Mouse (Mus musculus) intestine, embryonic 14.5 days (tissue): Measurements from ENCODE around the gene Zfp598. TPM values are rescaled to one million over a fixed set of nuclear protein-coding genes. Genes with fewer than 3 reads are reported as not detected.

Experiments used
- ATAC-seq: fragments of 200-750 bp; cut with Nextera tagmentation; replicated peaks from 2 replicates; pipeline ENCODE4 v1.8.0; 2017; ENCODE audit warnings: low read depth, moderate number of reproducible peaks, moderate TSS enrichment, moderate library complexity; ENCODE audit not compliant: low FRiP score, low TSS enrichment
- DNase-seq: peaks from one replicate; pipeline ENCODE4 v3.0.0-alpha.2; 2018; ENCODE audit warnings: low spot score
- H3K27ac ChIP-seq: fragments of 300-500 bp; sonication (generic); 2 replicates; pipeline ENCODE4 v1.5.1; 2014; ENCODE audit warnings: low read depth, mild to moderate bottlenecking, control low read depth
- H3K27me3 ChIP-seq: fragments of 300-500 bp; sonication (generic); replicated peaks from 2 replicates; pipeline ENCODE4 v1.6.1; 2014; ENCODE audit warnings: low read length, control low read depth; ENCODE audit not compliant: control insufficient read depth, insufficient read depth
- H3K36me3 ChIP-seq: fragments of 300-500 bp; sonication (generic); 2 replicates; pipeline ENCODE4 v1.6.1; 2014; ENCODE audit warnings: low read length, control low read depth; ENCODE audit not compliant: control insufficient read depth, insufficient read depth
- H3K4me1 ChIP-seq: fragments of 300-500 bp; sonication (generic); replicated peaks from 2 replicates; pipeline ENCODE4 v1.6.1; 2014; ENCODE audit warnings: low read length, control low read depth, mixed read lengths; ENCODE audit not compliant: control insufficient read depth, insufficient read depth
- H3K4me2 ChIP-seq: fragments of 300-500 bp; sonication (generic); 2 replicates; pipeline ENCODE4 v1.6.1; 2014; ENCODE audit warnings: low read length
- H3K4me3 ChIP-seq: fragments of 300-500 bp; sonication (generic); 2 replicates; pipeline ENCODE4 v1.5.1; 2014; ENCODE audit warnings: low read depth, low read length, control low read depth, mixed read lengths
- H3K9ac ChIP-seq: fragments of 300-500 bp; sonication (generic); 2 replicates; pipeline ENCODE4 v1.6.1; 2014; ENCODE audit warnings: mild to moderate bottlenecking, low read length
- H3K9me3 ChIP-seq: fragments of 300-500 bp; sonication (generic); 2 replicates; pipeline ENCODE4 v1.6.1; 2016; ENCODE audit warnings: low read length, control low read depth; ENCODE audit not compliant: control insufficient read depth
- WGBS: fragments of 180-500 bp; shearing (Covaris S2); extraction: QIAGEN DNeasy Blood & Tissue Kit; methylation state at CpG from one replicate; pipeline ENCODE4 v1.1.7; 2014; 5-methylcytosine and 5-hydroxymethylcytosine counted together
- polyA plus RNA-seq: library from polyadenylated mRNA; unstranded; fragments of >200 nt; fragmentation: Nextera tagmentation; extraction: Ambion mirVana; gene quantifications from 2 replicates; pipeline ENCODE4 v1.2.1, GENCODE M21; 2014

The Zfp598 gene
- polyA plus RNA-seq, 1 experiment from 2014 or later: 30.6 TPM

- H3K9me3 ChIP-seq: no peaks in the 10 kb centered on the region
- ATAC-seq (no peak; the same call in 1 of the 2 replicates), DNase-seq (no peak)
- peak overlapping the region; percentile 77 for H3K27ac ChIP-seq
- no peak overlapping the region; the same call in 1 of the 2 replicates for H3K9ac ChIP-seq
- whole genome bisulfite sequencing: 26% methylated on average over 7 of the region's 7 CpGs
- peaks cover 33% of the 10 kb centered on the region for H3K4me1 ChIP-seq
- H3K27me3 ChIP-seq: no peaks in the 10 kb centered on the region
- H3K4me3 ChIP-seq: no peak overlapping the region
- 0 out of 2 replicates have a peak overlapping the region, but pooled peaks have one; percentile 11 for H3K4me2 ChIP-seq
- peaks cover 13% of the 10 kb centered on the region for H3K36me3 ChIP-seq
These were observed 25.3 kb upstream of the Zfp598 start for GRCm38 (mm10) chr17:24644030-24644715.

- WGBS: 73% methylated on average over 9 of the region's 9 CpGs
- Histone ChIP-seq H3K4me3 (no peak overlapping the region), H3K4me1 (peaks cover 23% of the 10 kb centered on the region), H3K36me3 (peaks cover 10% of the 10 kb centered on the region), H3K27ac (peak overlapping the region; percentile 77), H3K4me2 (0 out of 2 replicates have a peak overlapping the region, but pooled peaks have one; percentile 11), H3K9ac (no peak overlapping the region), H3K27me3 (no peaks in the 10 kb centered on the region), H3K9me3 (no peaks in the 10 kb centered on the region)
- no peak for DNase-seq
- ATAC-seq: no peak; the same call in 1 of the 2 replicates
These were observed 24.4 kb upstream of the Zfp598 start for GRCm38 (mm10) chr17:24644875-24645721.

DNA sequence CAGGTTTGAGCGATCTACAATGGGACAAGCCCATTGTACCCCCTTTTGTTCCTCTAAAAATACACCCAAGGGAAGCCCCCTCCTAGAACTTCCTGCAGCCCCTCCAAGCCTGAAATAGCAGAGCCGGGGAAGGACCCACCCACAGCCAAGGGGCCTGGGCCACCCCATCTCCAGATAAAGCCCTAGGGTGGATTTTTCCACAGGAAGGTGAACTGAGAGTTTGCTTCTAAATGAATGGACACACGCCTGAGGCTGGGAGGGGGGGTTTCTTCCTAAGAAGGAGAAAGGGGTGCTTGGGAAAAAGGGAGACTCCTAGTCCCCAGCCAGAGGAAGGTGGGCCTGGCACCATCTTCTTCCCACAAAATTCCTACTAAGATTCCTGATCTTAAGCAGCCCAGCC lies 23.6 kb upstream of the Zfp598 start:
- Histone ChIP-seq H3K27ac (peak overlapping the region; percentile 77; the same call in 1 of the 2 replicates), H3K9me3 (no peaks in the 10 kb centered on the region), H3K27me3 (no peaks in the 10 kb centered on the region), H3K36me3 (peaks cover 2% of the 10 kb centered on the region), H3K4me1 (peaks cover 20% of the 10 kb centered on the region), H3K4me2 (no peak overlapping the region), H3K9ac (no peak overlapping the region), H3K4me3 (no peak overlapping the region)
- DNase-seq: no peak
- no peak for ATAC-seq
- WGBS: 80% methylated on average over 3 of the region's 3 CpGs

DNA sequence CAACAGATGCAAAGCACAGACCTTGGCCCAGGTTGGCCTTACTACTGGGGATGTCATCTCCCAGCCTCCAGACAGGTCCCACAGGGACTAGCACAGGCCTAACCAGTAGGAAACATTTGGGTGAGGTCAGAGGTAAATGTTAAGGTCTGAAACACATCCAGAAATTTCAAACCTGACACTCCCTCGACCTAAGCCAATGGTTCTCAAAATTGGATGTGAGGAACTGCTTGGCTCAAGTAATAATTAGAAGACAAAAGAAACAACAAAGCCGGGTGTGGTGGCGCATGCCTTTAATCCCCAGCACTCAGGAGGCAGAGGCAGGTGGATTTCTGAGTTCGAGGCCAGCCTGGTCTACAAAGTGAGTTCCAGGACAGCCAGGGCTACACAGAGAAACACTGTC lies 23.1 kb upstream of the Zfp598 start:
- no peaks in the 10 kb centered on the region for H3K9me3 ChIP-seq
- H3K4me1 ChIP-seq: peaks cover 20% of the 10 kb centered on the region
- no peak overlapping the region for H3K4me2 ChIP-seq
- H3K36me3 ChIP-seq: no peaks in the 10 kb centered on the region; the same call in 1 of the 2 replicates
- WGBS: 81% methylated on average over 4 of the region's 4 CpGs
- ATAC-seq: no peak
- no peak overlapping the region for H3K9ac ChIP-seq
- no peak overlapping the region for H3K27ac ChIP-seq
- DNase-seq: no peak
- 0 out of 2 replicates have a peak, but pooled peaks cover 3% of the 10 kb centered on the region for H3K27me3 ChIP-seq
- H3K4me3 ChIP-seq: no peak overlapping the region

DNA sequence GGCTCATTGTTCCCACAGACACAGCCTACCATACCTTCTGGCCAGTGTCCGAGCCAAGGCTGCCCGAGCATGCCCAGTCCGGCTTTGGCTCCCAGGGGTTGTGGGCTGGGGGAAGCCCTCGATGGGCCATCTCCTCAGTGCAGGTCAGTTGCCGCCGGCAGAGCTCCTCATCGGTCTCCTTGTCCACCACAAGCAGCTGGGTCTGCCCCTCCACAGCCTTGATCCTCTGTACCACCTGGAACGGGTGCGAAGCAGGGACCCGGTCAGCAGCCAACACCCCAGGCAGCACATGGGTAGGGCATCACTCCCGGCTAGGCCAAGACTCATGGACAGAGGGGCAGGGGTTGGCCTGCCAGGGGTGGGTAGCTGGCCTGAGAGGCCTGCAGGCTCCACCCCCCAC lies 22.0 kb upstream of the Zfp598 start:
- Histone ChIP-seq H3K9ac (no peak overlapping the region), H3K9me3 (no peaks in the 10 kb centered on the region), H3K4me2 (0 out of 2 replicates have a peak overlapping the region, but pooled peaks have one; percentile 5), H3K36me3 (no peaks in the 10 kb centered on the region), H3K4me1 (peaks cover 20% of the 10 kb centered on the region), H3K4me3 (no peak overlapping the region), H3K27me3 (0 out of 2 replicates have a peak, but pooled peaks cover 3% of the 10 kb centered on the region), H3K27ac (0 out of 2 replicates have a peak overlapping the region, but pooled peaks have one; percentile 25)
- DNase-seq (no peak), ATAC-seq (no peak)
- 82% methylated on average over 11 of the region's 11 CpGs for WGBS

DNA sequence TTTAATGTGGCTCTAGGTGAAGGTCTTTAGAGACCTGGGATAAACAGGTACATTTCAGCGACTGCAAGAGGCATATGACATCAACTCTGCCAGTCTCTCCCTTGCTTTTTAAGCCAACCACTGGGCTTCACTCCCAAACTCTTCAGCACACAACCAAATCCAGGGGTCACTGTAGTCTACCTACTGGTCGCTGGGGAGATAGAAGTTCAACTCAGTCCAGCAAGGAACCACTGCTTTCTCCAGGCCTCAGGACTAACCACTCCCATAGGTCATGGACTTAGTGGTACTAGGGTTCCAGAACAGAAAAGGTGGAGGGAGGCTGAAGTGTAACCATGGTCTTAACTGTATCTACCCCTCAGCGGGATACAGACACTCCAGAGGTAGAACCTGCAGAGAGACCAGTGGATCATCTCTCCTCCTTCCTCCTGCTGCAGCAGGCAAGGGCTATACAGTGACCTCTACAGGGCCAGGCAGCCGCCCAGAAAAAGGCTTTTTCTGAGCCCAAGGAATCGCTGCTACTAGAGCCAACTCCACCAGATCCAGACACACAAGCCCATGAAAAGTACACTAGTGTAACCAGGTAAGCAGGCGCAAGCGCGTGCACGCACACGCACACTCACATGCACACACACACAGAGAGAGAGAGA lies 20.6 kb upstream of the Zfp598 start:
- Histone ChIP-seq H3K27ac (no peak overlapping the region), H3K27me3 (0 out of 2 replicates have a peak, but pooled peaks cover 3% of the 10 kb centered on the region), H3K4me3 (peak overlapping the region; percentile 79), H3K4me1 (peaks cover 20% of the 10 kb centered on the region), H3K9ac (no peak overlapping the region), H3K4me2 (peak overlapping the region; percentile 97), H3K36me3 (no peaks in the 10 kb centered on the region), H3K9me3 (no peaks in the 10 kb centered on the region)
- DNase-seq (no peak), ATAC-seq (no peak)
- WGBS: 67% methylated on average over 10 of the region's 10 CpGs

DNA sequence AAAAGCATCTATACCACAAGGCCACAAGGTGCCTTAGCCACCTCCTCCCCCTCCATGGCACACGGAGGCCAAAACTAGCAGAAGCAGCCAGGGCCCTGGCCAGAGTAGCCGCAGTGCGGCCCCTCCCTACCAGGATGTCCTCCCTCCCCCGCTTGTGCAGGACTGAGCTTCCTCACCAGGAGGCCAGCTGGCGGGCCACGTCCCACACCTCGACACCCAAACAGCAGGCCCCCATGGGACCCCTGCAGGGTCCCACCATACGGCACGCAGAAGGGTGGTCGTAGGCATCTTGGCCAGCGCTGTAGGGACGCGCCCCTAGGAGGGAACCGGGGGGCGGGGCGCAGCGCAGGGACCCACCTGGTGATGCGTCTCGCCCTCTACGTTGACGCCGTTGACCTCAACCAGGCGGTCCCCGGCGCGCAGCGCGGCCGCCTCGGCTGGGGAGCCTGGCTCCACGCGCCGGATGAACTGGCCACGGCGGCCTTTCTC lies 19.9 kb upstream of the Zfp598 start:
- 2% methylated on average over 35 of the region's 35 CpGs for WGBS
- Histone ChIP-seq H3K9ac (peak overlapping the region; percentile 75), H3K27me3 (0 out of 2 replicates have a peak, but pooled peaks cover 3% of the 10 kb centered on the region), H3K4me1 (peaks cover 12% of the 10 kb centered on the region), H3K36me3 (no peaks in the 10 kb centered on the region), H3K4me3 (peak overlapping the region; percentile 79), H3K27ac (no peak overlapping the region), H3K4me2 (peak overlapping the region; percentile 97), H3K9me3 (no peaks in the 10 kb centered on the region)
- ATAC-seq (peak; percentile 47), DNase-seq (no peak)

GRCm38 (mm10) chr17:24650070-24650616 lies 19.3 kb upstream of the Zfp598 start, which contains the start of gene Slc9a3r2:
TSS of gene Slc9a3r2 (minus strand) at chr17:24650327.
- peak; percentile 64 for ATAC-seq

More at GRCm38 (mm10) chr17:24650070-24650616, 19.3 kb upstream of the Zfp598 start, which contains the start of gene Slc9a3r2:
- Histone ChIP-seq H3K27ac (no peak within 1 kb of the TSS), H3K4me1 (peaks cover 7% of the 10 kb centered on the region), H3K4me2 (peak within 1 kb of the TSS; percentile 97), H3K9me3 (no peaks in the 10 kb centered on the region), H3K27me3 (0 out of 2 replicates have a peak, but pooled peaks cover 3% of the 10 kb centered on the region), H3K36me3 (no peaks in the 10 kb centered on the region), H3K9ac (peak within 1 kb of the TSS; percentile 75), H3K4me3 (peak within 1 kb of the TSS; percentile 79)
- under 1% methylated on average over 32 of the region's 41 CpGs for WGBS
- peak; percentile 76 for DNase-seq
